Mouse (Mus musculus) MEL (cell line): ENCODE data around the gene Dapk2. TPM values are rescaled to one million over a fixed set of nuclear protein-coding genes. Genes with fewer than 3 reads are reported as not detected.

ENCODE experiments used
- DNase-seq: peaks from one replicate; pipeline ENCODE4 v3.0.0; 2011; ENCODE audit warnings: low read depth, low spot score
- H3K27ac ChIP-seq: 2 replicates; pipeline ENCODE4 v1.5.1; 2012; ENCODE audit warnings: low read depth, mild to moderate bottlenecking, control low read depth, low read length, moderate library complexity; ENCODE audit not compliant: control insufficient read depth
- H3K27me3 ChIP-seq, 2 experiments: fragments of 150-350 bp in 1 of 2; sonication (generic) in 1 of 2; 2 replicates each; pipeline ENCODE4 v1.6.1; 2012; ENCODE audit warnings: low read length in 2 of 2, mild to moderate bottlenecking in 2 of 2, improper control_type of control experiment in 1 of 2, moderate library complexity in 1 of 2; ENCODE audit not compliant: insufficient read depth in 2 of 2, control insufficient read depth in 1 of 2
- H3K36me3 ChIP-seq, 2 experiments: 2 replicates each; pipeline ENCODE4 v1.6.1; 2012 to 2014; ENCODE audit warnings: low read length in 2 of 2, improper control_type of control experiment in 1 of 2, inconsistent platforms in 1 of 2, mild to moderate bottlenecking in 1 of 2; ENCODE audit not compliant: insufficient read depth in 2 of 2, control insufficient read depth in 1 of 2
- H3K4me1 ChIP-seq, 2 experiments: fragments of 150-350 bp in 1 of 2; sonication (generic) in 1 of 2; 2 replicates each; pipeline ENCODE4 v1.6.1; 2012; ENCODE audit warnings: low read length in 2 of 2, improper control_type of control experiment in 1 of 2, mild to moderate bottlenecking in 1 of 2; ENCODE audit not compliant: insufficient read depth in 2 of 2, control insufficient read depth in 1 of 2
- H3K4me3 ChIP-seq, 2 experiments: fragments of 150-350 bp in 1 of 2; sonication (generic) in 1 of 2; 2 replicates each; pipeline ENCODE4 v1.5.1; 2012; ENCODE audit warnings: low read depth in 2 of 2, low read length in 2 of 2, mild to moderate bottlenecking in 2 of 2, moderate library complexity in 2 of 2, control low read depth in 1 of 2, improper control_type of control experiment in 1 of 2; ENCODE audit not compliant: control insufficient read depth in 1 of 2, insufficient read depth in 1 of 2
- H3K79me2 ChIP-seq: 2 replicates; pipeline ENCODE4 v1.6.1; 2012; ENCODE audit warnings: mild to moderate bottlenecking, low read length, moderate library complexity; ENCODE audit not compliant: control insufficient read depth, poor library complexity, insufficient read depth
- H3K9ac ChIP-seq: 2 replicates; pipeline ENCODE4 v1.6.1; 2012; ENCODE audit warnings: low read depth, mild to moderate bottlenecking, control low read depth, low read length, moderate library complexity; ENCODE audit not compliant: control insufficient read depth, poor library complexity, severe bottlenecking
- H3K9me3 ChIP-seq: fragments of 150-350 bp; sonication (generic); replicated peaks from 2 replicates; pipeline ENCODE4 v1.6.1; 2012; ENCODE audit warnings: mild to moderate bottlenecking, low read length, improper control_type of control experiment, moderate library complexity; ENCODE audit not compliant: insufficient read depth
- BHLHE40 ChIP-seq: IDR thresholded peaks from 2 replicates; pipeline ENCODE4 v1.6.1; 2012; ENCODE audit warnings: low read depth, mild to moderate bottlenecking, inconsistent platforms, low read length, improper control_type of control experiment, borderline replicate concordance
- CHD1 ChIP-seq: IDR thresholded peaks from 2 replicates; pipeline ENCODE4 v1.6.1; 2012; ENCODE audit warnings: low read depth, mild to moderate bottlenecking, inconsistent platforms, low read length, improper control_type of control experiment
- CHD2 ChIP-seq: IDR thresholded peaks from 2 replicates; pipeline ENCODE4 v1.6.1; 2011; ENCODE audit warnings: low read length, improper control_type of control experiment
- CTCF ChIP-seq, 3 experiments: IDR thresholded peaks in 2 of 3; conservative IDR thresholded peaks in 1 of 3; 2 replicates each; pipeline ENCODE4 v1.5.1; 2011 to 2012; ENCODE audit warnings: low read length in 3 of 3, low read depth in 2 of 3, mild to moderate bottlenecking in 2 of 3, improper control_type of control experiment in 1 of 3, inconsistent platforms in 1 of 3, mixed read lengths in 1 of 3, moderate library complexity in 1 of 3; ENCODE audit not compliant: control insufficient read depth in 1 of 3, insufficient read depth in 1 of 3, poor library complexity in 1 of 3, severe bottlenecking in 1 of 3
- E2F4 ChIP-seq: IDR thresholded peaks from 2 replicates; pipeline ENCODE4 v1.6.1; 2011; ENCODE audit warnings: low read depth, low read length, improper control_type of control experiment, borderline replicate concordance
- ELF1 ChIP-seq: IDR thresholded peaks from 2 replicates; pipeline ENCODE4 v1.6.1; 2014; ENCODE audit warnings: low read depth, mild to moderate bottlenecking, inconsistent platforms, low read length, improper control_type of control experiment, moderate library complexity
- EP300 ChIP-seq, 2 experiments: IDR thresholded peaks; 2 replicates each; pipeline ENCODE4 v1.6.1; 2011; ENCODE audit warnings: improper control_type of control experiment in 2 of 2, low read length in 2 of 2, low read depth in 1 of 2, mild to moderate bottlenecking in 1 of 2
- ETS1 ChIP-seq: IDR thresholded peaks from 2 replicates; pipeline ENCODE4 v1.6.1; 2012; ENCODE audit warnings: low read depth, mild to moderate bottlenecking, inconsistent platforms, low read length, improper control_type of control experiment, moderate library complexity
- GABPA ChIP-seq: IDR thresholded peaks from 2 replicates; pipeline ENCODE4 v1.6.1; 2012; ENCODE audit warnings: low read depth, mild to moderate bottlenecking, inconsistent platforms, low read length, improper control_type of control experiment, moderate library complexity
- GATA1 ChIP-seq: IDR thresholded peaks from 2 replicates; pipeline ENCODE4 v1.6.1; 2011; ENCODE audit warnings: low read depth, low read length, improper control_type of control experiment
- HCFC1 ChIP-seq: IDR thresholded peaks from 2 replicates; pipeline ENCODE4 v1.6.1; 2012; ENCODE audit warnings: low read depth, mild to moderate bottlenecking, inconsistent platforms, low read length, improper control_type of control experiment, moderate library complexity
- JUND ChIP-seq: IDR thresholded peaks from 2 replicates; pipeline ENCODE4 v1.6.1; 2011; ENCODE audit warnings: low read depth, mild to moderate bottlenecking, improper control_type of control experiment, low read length
- KAT2A ChIP-seq: conservative IDR thresholded peaks from 2 replicates; pipeline ENCODE4 v1.6.1; 2012; ENCODE audit warnings: low read depth, low read length, improper control_type of control experiment, inconsistent platforms
- MAFK ChIP-seq: IDR thresholded peaks from 2 replicates; pipeline ENCODE4 v1.6.1; 2011; ENCODE audit warnings: low read depth, mild to moderate bottlenecking, low read length, improper control_type of control experiment, borderline replicate concordance
- MAX ChIP-seq: IDR thresholded peaks from 2 replicates; pipeline ENCODE4 v1.6.1; 2011; ENCODE audit warnings: low read length, improper control_type of control experiment
- MAZ ChIP-seq: IDR thresholded peaks from 2 replicates; pipeline ENCODE4 v1.6.1; 2012; ENCODE audit warnings: low read depth, mild to moderate bottlenecking, inconsistent platforms, low read length, improper control_type of control experiment
- MEF2A ChIP-seq: IDR thresholded peaks from 2 replicates; pipeline ENCODE4 v1.6.1; 2014; ENCODE audit warnings: low read depth, mild to moderate bottlenecking, inconsistent platforms, low read length, improper control_type of control experiment; ENCODE audit not compliant: poor library complexity, insufficient replicate concordance, severe bottlenecking; ENCODE audit errors: extremely low read depth
- MYB ChIP-seq: IDR thresholded peaks from 2 replicates; pipeline ENCODE4 v1.6.1; 2011; ENCODE audit warnings: mild to moderate bottlenecking, low read depth, low read length, improper control_type of control experiment
- MYC ChIP-seq: IDR thresholded peaks from 2 replicates; pipeline ENCODE4 v1.6.1; 2011; ENCODE audit warnings: low read depth, mild to moderate bottlenecking, low read length, improper control_type of control experiment, moderate library complexity
- NELFE ChIP-seq: IDR thresholded peaks from 2 replicates; pipeline ENCODE4 v1.6.1; 2011; ENCODE audit warnings: low read depth, low read length, improper control_type of control experiment
- NRF1 ChIP-seq: IDR thresholded peaks from 2 replicates; pipeline ENCODE4 v1.6.1; 2014; ENCODE audit warnings: low read depth, mild to moderate bottlenecking, inconsistent platforms, low read length, improper control_type of control experiment, moderate library complexity; ENCODE audit not compliant: poor library complexity, insufficient read depth, severe bottlenecking
- POLR2A ChIP-seq, 2 experiments: IDR thresholded peaks; 2 replicates each; pipeline ENCODE4 v1.6.1; 2011 to 2012; ENCODE audit warnings: low read length in 2 of 2, mild to moderate bottlenecking in 2 of 2, control low read depth in 1 of 2, improper control_type of control experiment in 1 of 2, low read depth in 1 of 2, moderate library complexity in 1 of 2; ENCODE audit not compliant: control insufficient read depth in 1 of 2, insufficient read depth in 1 of 2, poor library complexity in 1 of 2
- POLR2AphosphoS2 ChIP-seq: IDR thresholded peaks from 2 replicates; pipeline ENCODE4 v1.6.1; 2011; ENCODE audit warnings: low read length, improper control_type of control experiment
- POLR2AphosphoS5 ChIP-seq: IDR thresholded peaks from 2 replicates; pipeline ENCODE4 v1.6.1; 2012; ENCODE audit warnings: low read depth, borderline replicate concordance, mild to moderate bottlenecking, inconsistent platforms, low read length, moderate library complexity, mixed read lengths
- RAD21 ChIP-seq: IDR thresholded peaks from 2 replicates; pipeline ENCODE4 v1.6.1; 2011; ENCODE audit warnings: mild to moderate bottlenecking, low read depth, low read length, improper control_type of control experiment
- RCOR1 ChIP-seq: IDR thresholded peaks from 2 replicates; pipeline ENCODE4 v1.6.1; 2012; ENCODE audit warnings: low read depth, mild to moderate bottlenecking, inconsistent platforms, low read length, improper control_type of control experiment
- SIN3A ChIP-seq: IDR thresholded peaks from 2 replicates; pipeline ENCODE4 v1.6.1; 2012; ENCODE audit warnings: low read length, improper control_type of control experiment, inconsistent platforms
- SMC3 ChIP-seq: IDR thresholded peaks from 2 replicates; pipeline ENCODE4 v1.6.1; 2011; ENCODE audit warnings: low read depth, low read length, improper control_type of control experiment
- TAL1 ChIP-seq: IDR thresholded peaks from 2 replicates; pipeline ENCODE4 v1.6.1; 2012; ENCODE audit warnings: mild to moderate bottlenecking, inconsistent platforms, low read length, moderate library complexity, mixed read lengths
- TBP ChIP-seq: IDR thresholded peaks from 2 replicates; pipeline ENCODE4 v1.8.0; 2011; ENCODE audit warnings: low read depth, low read length, improper control_type of control experiment
- TCF12 ChIP-seq: IDR thresholded peaks from 2 replicates; pipeline ENCODE4 v1.6.1; 2014; ENCODE audit warnings: low read depth, mild to moderate bottlenecking, inconsistent platforms, low read length, improper control_type of control experiment, moderate library complexity
- UBTF ChIP-seq: IDR thresholded peaks from 2 replicates; pipeline ENCODE4 v1.6.1; 2012; ENCODE audit warnings: low read depth, mild to moderate bottlenecking, inconsistent platforms, low read length, improper control_type of control experiment, moderate library complexity, borderline replicate concordance; ENCODE audit not compliant: insufficient read depth
- USF1 ChIP-seq: IDR thresholded peaks from 2 replicates; pipeline ENCODE4 v1.6.1; 2014; ENCODE audit warnings: low read depth, mild to moderate bottlenecking, inconsistent platforms, low read length, improper control_type of control experiment, moderate library complexity
- USF2 ChIP-seq, 2 experiments: IDR thresholded peaks; 2 replicates each; pipeline ENCODE4 v1.6.1; 2011 to 2012; ENCODE audit warnings: improper control_type of control experiment in 2 of 2, low read length in 2 of 2, borderline replicate concordance in 1 of 2, inconsistent platforms in 1 of 2, low read depth in 1 of 2, mild to moderate bottlenecking in 1 of 2; ENCODE audit not compliant: insufficient read depth in 1 of 2
- ZC3H11A ChIP-seq: IDR thresholded peaks from 2 replicates; pipeline ENCODE4 v1.6.1; 2012; ENCODE audit warnings: low read depth, mild to moderate bottlenecking, inconsistent platforms, low read length, improper control_type of control experiment
- ZKSCAN1 ChIP-seq: IDR thresholded peaks from 2 replicates; pipeline ENCODE4 v1.6.1; 2012; ENCODE audit warnings: low read depth, mild to moderate bottlenecking, inconsistent platforms, low read length, improper control_type of control experiment, moderate library complexity
- ZMIZ1 ChIP-seq: IDR thresholded peaks from 2 replicates; pipeline ENCODE4 v1.6.1; 2012; ENCODE audit warnings: low read depth, mild to moderate bottlenecking, inconsistent platforms, low read length, improper control_type of control experiment, moderate library complexity
- ZNF384 ChIP-seq: IDR thresholded peaks from 2 replicates; pipeline ENCODE4 v1.6.1; 2012; ENCODE audit warnings: low read depth, mild to moderate bottlenecking, inconsistent platforms, low read length, improper control_type of control experiment
- polyA plus RNA-seq, 2 experiments: library from polyadenylated mRNA; stranded (reverse) in 1 of 2; unstranded in 1 of 2; fragments of >175 nt in 1 of 2; fragments of >200 nt in 1 of 2; gene quantifications; 2 replicates each; pipeline versions ENCODE4 v1.2.1 to v1.2.4; 2012; ENCODE audit warnings: low replicate concordance in 2 of 2, low read depth in 1 of 2; ENCODE audit not compliant: insufficient read length in 2 of 2, insufficient read depth in 1 of 2, missing spikeins in 1 of 2
- total RNA-seq: library from RNA; depleted of rRNA; stranded (reverse); fragments of 300-350 nt; gene quantifications from 2 replicates; pipeline ENCODE4 v1.2.3, GENCODE M21; 2012

Dapk2 gene
- total and polyA plus RNA-seq, 3 experiments: 5.8 to 8.3 TPM; not detected in 1

- Histone ChIP-seq H3K79me2 (peaks cover 35% of the 10 kb centered on the region), H3K27me3 (no peaks in the 10 kb centered on the region), H3K4me1 (peaks cover 17 to 32% of the 10 kb centered on the region in 2 experiments), H3K36me3 (peaks cover 0 to 47% of the 10 kb centered on the region in 2 experiments; a peak in 3 of 4 replicates), H3K4me3 (no peak overlapping the region), H3K27ac (peak overlapping the region; percentile 86), H3K9ac (no peak overlapping the region), H3K9me3 (no peaks in the 10 kb centered on the region)
- DNase-seq: peak; percentile 78
- TF ChIP-seq ZKSCAN1 (no peak), EP300 (IDR thresholded peaks at IDR 0.05; ENCODE audit: low read depth in 1 of 2, low read length in 2 of 2) (peak; percentile 55 to 85; a peak in 3 of 4 replicates), GATA1 (peak; percentile 62; the same call in 1 of the 2 replicates), CHD2 (no peak), ZNF384 (no peak), USF2 (IDR thresholded peaks at IDR 0.05; ENCODE audit: borderline replicate concordance in 1 of 2, insufficient read depth in 1 of 2, low read depth in 1 of 2, low read length in 2 of 2) (no peak), POLR2A (IDR thresholded peaks at IDR 0.05; ENCODE audit: control insufficient read depth in 1 of 2, insufficient read depth in 1 of 2, low read depth in 1 of 2, low read length in 2 of 2, poor library complexity in 1 of 2) (no peak), RCOR1 (no peak), MEF2A (no peak), NRF1 (no peak), MAFK (no peak), JUND (no peak), MAZ (no peak), SIN3A (no peak; the same call in 1 of the 2 replicates), MYC (no peak; the same call in 1 of the 2 replicates), MAX (no peak), ZC3H11A (no peak), UBTF (no peak), ELF1 (no peak), MYB (peak; percentile 86), CTCF (IDR thresholded peaks at IDR 0.05 in 2 of 3, conservative IDR thresholded peaks at IDR 0.05 in 1 of 3; ENCODE audit: control insufficient read depth in 1 of 3, insufficient read depth in 1 of 3, low read depth in 2 of 3, low read length in 3 of 3, poor library complexity in 1 of 3, severe bottlenecking in 1 of 3) (no peak), KAT2A (no peak), TAL1 (peak; percentile 78), ETS1 (peak; percentile 57; the same call in 1 of the 2 replicates), GABPA (no peak), ZMIZ1 (no peak), POLR2AphosphoS5 (no peak), POLR2AphosphoS2 (no peak), TBP (0 out of 2 replicates have a peak, but pooled peaks have one; percentile 20), TCF12 (peak; percentile 29; the same call in 1 of the 2 replicates), NELFE (no peak), BHLHE40 (no peak), SMC3 (no peak), HCFC1 (no peak), E2F4 (no peak), RAD21 (no peak), USF1 (peak; percentile 27; the same call in 1 of the 2 replicates), CHD1 (no peak)
Observed at GRCm38 (mm10) chr9:66120106-66120505, 37.9 kb upstream of the Dapk2 start.
